Comparison of ENCODE assay signal across 12 mouse cellular contexts in the genomic region with DNA sequence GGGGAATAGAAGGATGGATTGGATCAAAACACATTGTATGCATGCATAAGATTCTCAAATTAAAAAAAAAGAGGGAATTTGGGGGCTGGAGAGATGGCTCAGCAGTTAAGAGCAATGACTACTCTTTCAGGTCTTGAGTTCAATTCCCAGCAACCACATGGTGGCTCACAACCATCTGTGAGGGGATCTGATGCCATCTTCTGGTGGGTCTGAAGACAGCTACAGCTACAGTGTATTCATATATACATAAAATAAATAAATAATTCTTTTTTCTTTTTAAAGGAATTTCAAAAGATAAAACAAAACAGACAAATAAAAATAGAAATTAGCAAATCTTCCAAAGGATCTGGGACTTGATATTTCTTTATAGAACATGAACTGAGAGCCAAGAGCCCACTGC.
"Had no signal": no experiment of that assay in that cellular context is flagged by ENCODE, and none has a peak within 500 bp of the region (broad histone marks: within the 10 kb centered on the region; RNA-seq: fewer than 3 reads in every experiment).

No protein-coding gene starts in this region.

- H3K36me3 ChIP-seq: liver, embryonic 13.5 days; midbrain, embryonic 10.5 days; neural tube, embryonic 15.5 days had no signal

- ATAC-seq: intestine, embryonic 16.5 days; liver, postnatal 0 days had no signal

- H3K27me3 ChIP-seq: liver, embryonic 13.5 days; neural tube, embryonic 15.5 days had no signal

- H3K4me1 ChIP-seq: liver, embryonic 13.5 days; neural tube, embryonic 15.5 days had no signal

- H3K4me2 ChIP-seq: liver, embryonic 13.5 days; neural tube, embryonic 15.5 days had no signal

- H3K4me3 ChIP-seq: liver, embryonic 13.5 days; midbrain, embryonic 10.5 days; myocyte; neural tube, embryonic 15.5 days had no signal

- H3K9me3 ChIP-seq: liver, embryonic 13.5 days; midbrain, embryonic 10.5 days; neural tube, embryonic 15.5 days had no signal

- H3K9ac ChIP-seq: liver, embryonic 13.5 days; liver, postnatal 0 days; neural tube, embryonic 15.5 days had no signal

- DNase-seq: kidney, adult 2 months; kidney, postnatal 25 days; liver; liver, embryonic 13.5 days; liver, postnatal 0 days; lung, postnatal 4 days; right cerebral cortex, adult 18-20 months; right cerebral cortex, postnatal 25 days had no signal

- H3K27ac ChIP-seq: liver, embryonic 13.5 days; midbrain, embryonic 10.5 days; neural tube, embryonic 15.5 days had no signal
